Mouse (Mus musculus): ENCODE results near the gene Aifm3. TPM values are rescaled to one million over a fixed set of nuclear protein-coding genes. Genes with fewer than 3 reads are reported as not detected.
A peak's percentile ranks its signal among the peaks of the same experiment; 100 is the strongest.

The Aifm3 gene
- polyA plus RNA-seq, 1 experiment: 0.03 TPM

- peaks cover 62% of the 10 kb centered on the region for H3K36me3 ChIP-seq (replicated peaks; ENCODE audit: low read length)
- TF ChIP-seq GATA1 (IDR thresholded peaks at IDR 0.05; ENCODE audit: borderline replicate concordance, low read length) (no peak), FLI1 (IDR thresholded peaks at IDR 0.05; ENCODE audit: low read length) (no peak)
Measured at GRCm38 (mm10) chr16:17511431-17511830, 22.0 kb downstream of the Aifm3 start.

GRCm38 (mm10) chr16:17518910-17519309, 29.5 kb downstream of the Aifm3 start:
- Histone ChIP-seq H3K4me1 (no peaks in the 10 kb centered on the region), H3K9me3 (no peaks in the 10 kb centered on the region), H3K27me3 (replicated peaks) (no peaks in the 10 kb centered on the region), H3K36me3 (replicated peaks; ENCODE audit: low read length) (peaks cover 98% of the 10 kb centered on the region), H3K4me3 (replicated peaks) (no peak overlapping the region)
- TF ChIP-seq GATA1 (IDR thresholded peaks at IDR 0.05; ENCODE audit: borderline replicate concordance, low read length) (no peak), FLI1 (IDR thresholded peaks at IDR 0.05; ENCODE audit: low read length) (no peak)

More at GRCm38 (mm10) chr16:17511431-17511830, 22.0 kb downstream of the Aifm3 start:
- peaks cover 2% of the 10 kb centered on the region for H3K27me3 ChIP-seq (replicated peaks)
- peaks cover 37% of the 10 kb centered on the region for H3K4me1 ChIP-seq
- H3K9me3 ChIP-seq: no peaks in the 10 kb centered on the region
- H3K4me3 ChIP-seq (replicated peaks): no peak overlapping the region

- no peaks in the 10 kb centered on the region for H3K27me3 ChIP-seq (replicated peaks)
- no peak overlapping the region for H3K4me3 ChIP-seq (replicated peaks)
- H3K4me1 ChIP-seq: peaks cover 10% of the 10 kb centered on the region
- no peak for TF ChIP-seq GATA1 (IDR thresholded peaks at IDR 0.05; ENCODE audit: borderline replicate concordance, low read length)
- TF ChIP-seq FLI1 (IDR thresholded peaks at IDR 0.05; ENCODE audit: low read length): no peak
- peaks cover 99% of the 10 kb centered on the region for H3K36me3 ChIP-seq (replicated peaks; ENCODE audit: low read length)
- no peaks in the 10 kb centered on the region for H3K9me3 ChIP-seq
Measured at GRCm38 (mm10) chr16:17524156-17524555, 34.7 kb downstream of the Aifm3 start.

- Histone ChIP-seq H3K4me3 (replicated peaks) (no peak overlapping the region), H3K27me3 (replicated peaks) (no peaks in the 10 kb centered on the region), H3K9me3 (no peaks in the 10 kb centered on the region), H3K4me1 (peaks cover 23% of the 10 kb centered on the region), H3K36me3 (replicated peaks; ENCODE audit: low read length) (peaks cover 87% of the 10 kb centered on the region)
- no peak for TF ChIP-seq GATA1 (IDR thresholded peaks at IDR 0.05; ENCODE audit: borderline replicate concordance, low read length)
- no peak for TF ChIP-seq FLI1 (IDR thresholded peaks at IDR 0.05; ENCODE audit: low read length)
Measured at GRCm38 (mm10) chr16:17525524-17525923, 36.1 kb downstream of the Aifm3 start.

GRCm38 (mm10) chr16:17526223-17526622, 36.8 kb downstream of the Aifm3 start:
- Histone ChIP-seq H3K4me1 (peaks cover 24% of the 10 kb centered on the region), H3K4me3 (replicated peaks) (no peak overlapping the region), H3K9me3 (no peaks in the 10 kb centered on the region), H3K27me3 (replicated peaks) (no peaks in the 10 kb centered on the region), H3K36me3 (replicated peaks; ENCODE audit: low read length) (peaks cover 80% of the 10 kb centered on the region)
- TF ChIP-seq GATA1 (IDR thresholded peaks at IDR 0.05; ENCODE audit: borderline replicate concordance, low read length): no peak
- no peak for TF ChIP-seq FLI1 (IDR thresholded peaks at IDR 0.05; ENCODE audit: low read length)

- Histone ChIP-seq H3K36me3 (replicated peaks; ENCODE audit: low read length) (peaks cover 66% of the 10 kb centered on the region), H3K9me3 (no peaks in the 10 kb centered on the region), H3K27me3 (replicated peaks) (no peaks in the 10 kb centered on the region), H3K4me3 (replicated peaks) (no peak overlapping the region), H3K4me1 (peaks cover 36% of the 10 kb centered on the region)
- TF ChIP-seq GATA1 (IDR thresholded peaks at IDR 0.05; ENCODE audit: borderline replicate concordance, low read length): no peak
- TF ChIP-seq FLI1 (IDR thresholded peaks at IDR 0.05; ENCODE audit: low read length): no peak
Measured at GRCm38 (mm10) chr16:17527606-17528005, 38.2 kb downstream of the Aifm3 start.

GRCm38 (mm10) chr16:17528276-17528675, 38.9 kb downstream of the Aifm3 start:
- no peaks in the 10 kb centered on the region for H3K27me3 ChIP-seq (replicated peaks)
- no peaks in the 10 kb centered on the region for H3K9me3 ChIP-seq
- H3K4me1 ChIP-seq: peaks cover 38% of the 10 kb centered on the region
- H3K4me3 ChIP-seq (replicated peaks): no peak overlapping the region
- H3K36me3 ChIP-seq (replicated peaks; ENCODE audit: low read length): peaks cover 60% of the 10 kb centered on the region
- TF ChIP-seq FLI1 (IDR thresholded peaks at IDR 0.05; ENCODE audit: low read length) (no peak), GATA1 (IDR thresholded peaks at IDR 0.05; ENCODE audit: borderline replicate concordance, low read length) (no peak)

GRCm38 (mm10) chr16:17529981-17530586, 40.7 kb downstream of the Aifm3 start:
- Histone ChIP-seq H3K4me1 (peaks cover 38% of the 10 kb centered on the region), H3K27me3 (replicated peaks) (no peaks in the 10 kb centered on the region), H3K4me3 (replicated peaks) (peak overlapping the region; percentile 98), H3K9me3 (no peaks in the 10 kb centered on the region), H3K36me3 (replicated peaks; ENCODE audit: low read length) (peaks cover 43% of the 10 kb centered on the region)
- TF ChIP-seq FLI1 (IDR thresholded peaks at IDR 0.05; ENCODE audit: low read length): no peak
- TF ChIP-seq GATA1 (IDR thresholded peaks at IDR 0.05; ENCODE audit: borderline replicate concordance, low read length): no peak

GRCm38 (mm10) chr16:17530640-17531288, 41.4 kb downstream of the Aifm3 start, which contains the start of gene Thap7:
Thap7 (minus strand) TSS chr16:17531136.
- TF ChIP-seq GATA1 (IDR thresholded peaks at IDR 0.05; ENCODE audit: borderline replicate concordance, low read length) (no peak), FLI1 (IDR thresholded peaks at IDR 0.05; ENCODE audit: low read length) (peak; percentile 66; the same call in 1 of the 2 replicates)
- Histone ChIP-seq H3K9me3 (no peaks in the 10 kb centered on the region), H3K4me1 (peaks cover 38% of the 10 kb centered on the region), H3K4me3 (replicated peaks) (peak within 1 kb of the TSS; percentile 98), H3K27me3 (replicated peaks) (no peaks in the 10 kb centered on the region), H3K36me3 (replicated peaks; ENCODE audit: low read length) (peaks cover 36% of the 10 kb centered on the region)

- TF ChIP-seq FLI1 (IDR thresholded peaks at IDR 0.05; ENCODE audit: low read length) (no peak), GATA1 (IDR thresholded peaks at IDR 0.05; ENCODE audit: borderline replicate concordance, low read length) (no peak)
- peaks cover 38% of the 10 kb centered on the region for H3K4me1 ChIP-seq
- peak overlapping the region; percentile 42 for H3K4me3 ChIP-seq (replicated peaks)
- H3K27me3 ChIP-seq (replicated peaks): peaks cover 2% of the 10 kb centered on the region
- H3K9me3 ChIP-seq: peaks cover 4% of the 10 kb centered on the region
- H3K36me3 ChIP-seq (replicated peaks; ENCODE audit: low read length): peaks cover 21% of the 10 kb centered on the region
Measured at GRCm38 (mm10) chr16:17532271-17532670, 42.9 kb downstream of the Aifm3 start.

Data from megakaryocyte, embryonic 14.5 days (primary cell).